Mouse (Mus musculus): ENCODE data around the gene Slc35f4.

Gene Slc35f4

DNA sequence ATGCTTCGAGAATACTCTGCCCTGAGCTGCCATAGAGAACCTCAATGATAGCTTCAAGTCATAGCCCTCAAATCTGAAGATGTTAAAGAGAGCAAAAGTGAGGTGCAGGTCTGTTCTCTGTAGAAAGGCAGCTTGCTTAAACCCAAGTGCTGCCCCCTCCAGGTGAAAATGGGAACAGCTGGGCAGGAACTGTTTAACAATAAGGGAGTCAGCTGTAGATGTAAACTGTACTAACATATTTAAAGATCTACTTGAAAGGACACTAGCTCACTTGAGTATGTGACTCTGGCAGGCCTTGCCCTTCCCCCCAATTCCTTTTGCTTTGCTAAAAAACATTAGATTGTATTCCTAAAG, 177.0 kb downstream of the Slc35f4 start:
- in situ Hi-C loops (cut with MboI, MseI) = loop anchor here (10.0 kb wide), 1 partner anchor 466 kb away; no protein-coding TSS in a partner anchor

DNA sequence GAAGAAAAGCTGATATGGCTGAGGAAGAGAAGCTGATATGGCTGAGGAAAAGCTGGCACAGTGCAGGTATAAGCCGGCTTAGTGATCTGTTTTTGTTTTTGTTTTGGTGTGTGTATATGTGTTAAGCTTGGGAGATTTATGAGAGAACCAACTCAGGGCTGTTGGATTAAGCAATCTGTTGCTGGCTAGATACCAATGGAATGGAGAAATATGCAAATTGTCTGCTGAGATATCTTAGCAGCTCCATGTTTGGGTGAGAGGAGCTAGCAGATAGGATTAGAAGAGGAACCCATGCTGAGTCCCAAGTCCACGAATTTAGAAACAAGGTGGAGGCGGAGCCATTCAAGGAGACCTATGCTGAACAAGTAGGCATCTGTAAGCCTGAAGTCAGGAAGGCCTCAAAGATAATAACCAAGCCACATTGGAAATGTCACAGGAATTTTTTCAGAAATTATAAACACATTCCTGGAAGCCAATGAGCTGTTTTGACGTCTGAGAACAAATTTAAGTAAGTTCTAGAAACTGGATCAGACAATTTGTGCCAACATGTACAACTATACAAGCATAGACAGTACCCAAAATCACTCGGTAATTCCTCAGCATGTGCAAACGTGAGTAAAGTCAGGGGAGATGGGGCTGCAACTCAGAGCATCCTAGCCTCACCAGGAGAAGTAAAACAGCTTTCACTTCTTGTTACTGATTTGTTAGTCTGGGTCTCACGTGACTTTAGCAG, 177.5 kb downstream of the Slc35f4 start:
- in situ Hi-C loops (cut with MboI, MseI) = loop anchor here (10.0 kb wide), 1 partner anchor 466 kb away; no protein-coding TSS in a partner anchor

GRCm38 (mm10) chr14:49345835-49346234, 180.0 kb downstream of the Slc35f4 start:
- in situ Hi-C loops (cut with MboI, MseI) = loop anchor here (10.0 kb wide), 1 partner anchor 469 kb away; no protein-coding TSS in a partner anchor

GRCm38 (mm10) chr14:49337011-49337410, 188.8 kb downstream of the Slc35f4 start:
- in situ Hi-C loops (cut with MboI, MseI) = no loop called here

GRCm38 (mm10) chr14:49333841-49334240, 192.0 kb downstream of the Slc35f4 start:
- in situ Hi-C loops (cut with MboI, MseI) = no loop called here

GRCm38 (mm10) chr14:49316493-49316894, 209.4 kb downstream of the Slc35f4 start:
- in situ Hi-C loops (cut with MboI, MseI) = no loop called here

DNA sequence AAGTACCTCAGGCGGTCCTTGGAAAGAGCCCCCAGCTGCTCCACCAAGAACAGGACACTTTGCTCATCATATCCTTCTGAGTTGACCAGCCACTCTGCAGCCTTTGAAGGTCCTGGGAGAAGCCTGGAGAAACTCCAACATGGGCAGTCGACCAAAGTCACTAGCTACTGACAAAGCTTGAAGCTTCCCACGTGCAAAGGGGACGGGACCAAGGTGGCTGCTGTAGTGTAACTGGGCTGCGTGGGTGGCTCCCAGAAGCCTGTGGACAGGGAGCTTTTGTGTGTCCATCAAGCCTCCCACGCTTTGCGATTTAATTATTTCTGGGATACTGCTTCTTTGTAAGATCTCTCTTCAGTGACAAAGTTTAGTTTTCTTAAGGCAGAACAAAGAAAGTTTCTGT, 211.9 kb downstream of the Slc35f4 start:
- in situ Hi-C loops (cut with MboI, MseI) = no loop called here

DNA sequence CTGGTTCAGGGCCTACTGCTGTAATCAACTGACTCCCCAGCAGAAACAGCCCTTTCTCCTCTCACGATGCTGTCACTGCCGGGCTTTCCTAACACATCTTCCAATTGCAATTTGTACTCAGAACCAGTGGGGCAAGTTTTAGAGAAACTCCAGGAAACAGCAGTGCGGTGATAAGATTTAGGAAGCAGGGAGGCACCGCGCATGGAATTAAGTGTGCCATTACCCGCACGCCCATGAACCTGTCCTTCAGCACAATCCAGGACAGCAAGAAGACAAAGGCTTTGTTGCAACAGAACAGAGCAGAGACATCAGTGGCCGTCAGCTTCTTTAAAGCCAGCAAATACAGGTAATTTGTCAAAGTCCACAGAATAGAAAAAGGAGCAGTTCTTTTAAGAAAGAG, 212.5 kb downstream of the Slc35f4 start:
- in situ Hi-C loops (cut with MboI, MseI) = no loop called here

GRCm38 (mm10) chr14:49311548-49311947, 214.3 kb downstream of the Slc35f4 start:
- in situ Hi-C loops (cut with MboI, MseI) = no loop called here

DNA sequence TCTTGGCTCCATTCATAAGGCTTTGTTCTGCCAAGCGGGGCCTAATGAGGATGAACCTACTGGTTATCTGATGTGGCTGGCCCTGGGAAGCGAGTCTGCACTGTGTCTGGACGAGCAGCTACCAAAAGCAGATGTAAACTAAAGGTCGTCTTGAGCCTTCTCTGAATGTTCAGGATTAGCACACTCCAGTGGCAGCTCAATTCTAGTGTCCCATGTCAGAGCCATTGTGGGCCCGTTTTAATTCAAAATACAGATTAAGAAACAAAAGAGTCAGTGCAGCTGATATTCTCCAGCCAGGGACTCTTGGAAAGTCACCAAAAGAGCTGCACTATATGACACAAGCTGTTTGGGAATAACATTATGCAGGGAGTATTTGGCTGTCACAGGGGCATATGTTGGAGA, 214.8 kb downstream of the Slc35f4 start:
- in situ Hi-C loops (cut with MboI, MseI) = no loop called here

GRCm38 (mm10) chr14:49309670-49310069, 216.2 kb downstream of the Slc35f4 start:
- in situ Hi-C loops (cut with MboI, MseI) = no loop called here

DNA sequence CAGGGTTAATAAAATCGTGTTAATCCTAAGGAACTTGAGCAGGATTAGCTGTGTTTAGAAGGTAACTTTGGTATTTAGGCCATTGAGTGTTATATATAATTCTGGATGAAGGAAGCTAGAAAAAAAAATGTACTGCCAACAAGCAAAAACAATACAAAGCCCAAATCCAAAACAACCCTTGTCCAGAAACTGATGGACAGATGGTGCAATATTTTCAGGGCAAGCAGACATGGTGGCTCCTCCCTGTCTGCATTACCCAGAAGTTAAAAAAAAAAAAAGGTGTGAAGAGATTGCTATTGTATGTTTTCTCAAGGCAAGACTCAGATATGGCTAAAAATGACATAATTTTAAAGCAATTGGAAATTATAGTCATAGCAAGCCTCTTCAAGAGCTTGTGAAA, 217.3 kb downstream of the Slc35f4 start:
- in situ Hi-C loops (cut with MboI, MseI) = no loop called here

DNA sequence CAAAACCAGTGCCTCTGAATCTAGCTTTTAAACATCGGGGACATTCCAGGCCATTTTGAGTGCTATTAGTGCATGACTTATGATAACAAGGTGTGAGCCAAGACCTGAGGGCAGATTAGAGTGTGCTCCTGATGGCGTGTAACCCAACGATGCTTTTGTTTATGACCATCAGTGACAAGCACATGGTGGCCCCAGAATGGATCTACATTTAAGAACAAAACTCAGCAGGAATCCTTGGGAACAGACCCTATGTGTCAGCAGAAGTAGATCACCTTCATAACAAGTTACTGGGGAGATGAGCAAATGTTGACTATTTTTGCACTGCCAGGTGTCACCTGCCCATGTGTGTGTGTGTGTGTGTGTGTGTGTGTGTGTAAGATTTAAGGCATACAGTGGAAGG, 218.0 kb downstream of the Slc35f4 start:
- in situ Hi-C loops (cut with MboI, MseI) = no loop called here

DNA sequence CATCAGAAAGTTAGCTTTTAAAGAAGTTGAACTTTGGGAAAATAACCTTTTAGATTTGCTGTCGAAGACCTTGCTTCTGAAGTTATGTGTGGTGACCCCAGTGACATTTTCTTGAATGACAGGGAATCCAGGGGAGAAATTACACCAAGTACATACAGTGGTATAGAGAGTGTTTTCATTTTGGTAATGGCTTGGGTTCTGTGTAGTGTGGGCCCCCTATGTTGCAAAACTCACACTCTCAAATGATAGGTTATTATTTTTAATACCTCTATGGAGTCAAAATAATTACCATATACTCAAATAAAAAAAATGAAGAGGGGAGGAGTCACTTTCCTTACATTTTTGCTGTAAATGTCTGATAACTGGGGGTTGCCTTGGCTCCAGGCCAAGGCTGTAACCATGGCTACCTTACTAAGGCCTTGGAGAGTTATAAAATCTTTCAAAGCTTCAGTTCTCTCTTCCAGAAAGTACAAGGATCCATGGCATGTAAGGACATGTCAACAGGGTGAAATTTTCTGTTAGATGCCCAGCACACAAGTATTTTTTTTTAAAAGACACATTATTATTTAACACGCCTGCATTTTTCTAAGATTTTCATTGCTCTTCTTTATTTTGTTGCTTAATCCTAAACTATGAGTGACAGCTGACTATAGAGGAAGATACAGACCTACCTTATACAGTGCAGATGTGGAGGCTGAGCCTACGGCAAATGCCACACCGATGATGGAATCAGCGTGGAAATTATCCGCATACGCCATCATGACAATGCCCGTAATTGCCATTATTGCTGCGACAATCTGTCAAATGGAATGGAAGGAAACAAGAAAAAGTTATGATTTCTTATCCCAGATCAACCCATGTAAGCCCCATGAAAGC, 220.1 kb downstream of the Slc35f4 start:
- in situ Hi-C loops (cut with MboI, MseI) = no loop called here

DNA sequence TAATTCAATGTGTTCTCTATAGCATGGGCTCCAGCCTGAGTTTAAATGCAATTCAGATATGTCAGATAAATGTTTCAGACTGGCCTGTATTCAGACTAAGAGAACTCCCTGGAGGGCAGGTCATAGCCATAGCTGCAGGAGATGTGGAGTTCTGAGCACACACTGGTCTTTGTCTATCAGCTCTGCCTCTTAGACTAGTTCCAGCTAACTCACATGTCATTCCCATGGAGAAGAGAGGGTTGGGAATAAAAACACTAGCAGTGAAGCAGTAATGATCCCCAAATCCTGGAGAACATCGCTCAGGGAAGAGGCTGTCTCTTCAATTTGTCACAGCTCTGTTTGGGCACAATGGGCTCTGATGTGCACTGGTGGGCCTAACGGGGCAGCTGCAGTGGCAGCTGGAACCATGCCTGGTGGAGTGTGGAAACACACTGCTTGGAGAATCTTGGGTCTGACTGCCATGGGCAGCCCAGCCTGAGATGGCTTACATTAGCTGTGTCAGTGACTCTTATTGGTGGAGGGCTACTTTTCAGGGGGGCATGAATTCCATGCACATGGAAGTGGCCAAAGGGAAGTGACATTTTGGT, 223.5 kb downstream of the Slc35f4 start:
- in situ Hi-C loops (cut with MboI, MseI) = no loop called here

- in situ Hi-C loops (cut with MboI, MseI) = no loop called here
Observed at GRCm38 (mm10) chr14:49300981-49301619, 224.7 kb downstream of the Slc35f4 start.

GRCm38 (mm10) chr14:49300326-49300725, 225.5 kb downstream of the Slc35f4 start:
- in situ Hi-C loops (cut with MboI, MseI) = no loop called here

DNA sequence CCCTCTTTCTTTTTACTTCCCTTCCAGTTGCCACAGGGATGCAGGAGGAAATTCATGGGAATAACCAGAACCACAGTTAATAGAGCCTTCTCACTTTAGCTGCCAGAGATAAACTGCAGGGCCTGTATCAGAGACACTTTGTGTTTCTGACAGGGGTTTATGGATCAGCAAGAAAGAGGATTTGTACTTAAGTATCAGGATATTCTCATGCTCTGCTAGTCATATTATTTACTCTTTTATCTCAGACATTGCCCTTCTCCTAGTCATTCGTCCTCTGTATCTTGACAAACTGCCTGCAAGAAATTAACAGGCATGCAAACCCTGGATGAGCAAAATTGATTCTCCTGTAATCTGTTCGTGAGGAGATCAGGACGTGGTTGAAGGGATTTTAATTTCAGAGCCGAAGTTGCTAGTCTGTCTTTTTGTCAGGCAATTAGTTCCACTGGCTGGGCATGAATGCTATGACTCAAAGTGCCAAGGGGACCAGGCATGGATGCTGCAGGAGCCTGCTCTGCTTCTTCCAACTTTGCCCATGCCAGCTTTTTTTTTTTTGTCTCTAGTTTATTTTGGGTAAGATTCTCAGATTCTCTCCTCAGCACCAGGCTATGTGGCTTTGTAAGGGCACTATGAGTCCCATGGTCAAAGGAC, 231.9 kb downstream of the Slc35f4 start:
- in situ Hi-C loops (cut with MboI, MseI) = no loop called here

GRCm38 (mm10) chr14:49290029-49290745, 235.7 kb downstream of the Slc35f4 start:
- in situ Hi-C loops (cut with MboI, MseI) = no loop called here

- in situ Hi-C loops (cut with MboI, MseI) = no loop called here
Observed at GRCm38 (mm10) chr14:49283784-49284655, 241.8 kb downstream of the Slc35f4 start.

Data from T-helper 2 cell (primary cell).